Mouse (Mus musculus) thymus, adult 2 months (tissue): ENCODE measurements at regions not wholly inside any gene's neighbourhood (a gene's known extent, or its start where the extent isn't known, plus 50 kb on each side); places are given as distances from the start of the nearest gene placed in this dataset.

Source experiments
- DNase-seq: peaks from one replicate; pipeline ENCODE4 v3.0.0; 2021
- H3K27ac ChIP-seq: fragments of 200-500 bp; 2 replicates; pipeline ENCODE4 v1.5.1; 2012; ENCODE audit warnings: low read length, control low read depth; ENCODE audit not compliant: control insufficient read depth, insufficient read depth
- H3K27me3 ChIP-seq: fragments of 200-500 bp; 2 replicates; pipeline ENCODE4 v1.6.1; 2012; ENCODE audit warnings: mild to moderate bottlenecking, low read length, moderate library complexity, mixed read lengths; ENCODE audit not compliant: control insufficient read depth, insufficient read depth
- H3K36me3 ChIP-seq: fragments of 200-500 bp; 2 replicates; pipeline ENCODE4 v1.6.1; 2012; ENCODE audit warnings: mild to moderate bottlenecking, low read length, moderate library complexity; ENCODE audit not compliant: control insufficient read depth, insufficient read depth
- H3K4me1 ChIP-seq: fragments of 200-500 bp; replicated peaks from 2 replicates; pipeline ENCODE4 v1.6.1; 2012; ENCODE audit warnings: low read length; ENCODE audit not compliant: control insufficient read depth, insufficient read depth
- H3K4me3 ChIP-seq: fragments of 200-500 bp; 2 replicates; pipeline ENCODE4 v1.5.1; 2012; ENCODE audit warnings: mild to moderate bottlenecking, low read length, control low read depth, moderate library complexity; ENCODE audit not compliant: control insufficient read depth, insufficient read depth
- CTCF ChIP-seq: fragments of 200-500 bp; IDR thresholded peaks from 2 replicates; pipeline ENCODE4 v1.5.1; 2012; ENCODE audit warnings: mild to moderate bottlenecking, control low read depth, low read length, moderate library complexity, borderline replicate concordance; ENCODE audit not compliant: control insufficient read depth, poor library complexity, insufficient read depth; ENCODE audit errors: extremely low read depth
- POLR2A ChIP-seq: fragments of 200-500 bp; IDR thresholded peaks from 2 replicates; pipeline ENCODE4 v1.6.1; 2012; ENCODE audit warnings: mild to moderate bottlenecking, low read length, control low read depth, moderate library complexity; ENCODE audit not compliant: control insufficient read depth, poor library complexity, insufficient read depth; ENCODE audit errors: extremely low read depth
- WGBS: fragments of 180-500 bp; shearing (Covaris S2); methylation state at CpG from one replicate; pipeline ENCODE4 v1.1.7; 2018; 5-methylcytosine and 5-hydroxymethylcytosine counted together

DNA sequence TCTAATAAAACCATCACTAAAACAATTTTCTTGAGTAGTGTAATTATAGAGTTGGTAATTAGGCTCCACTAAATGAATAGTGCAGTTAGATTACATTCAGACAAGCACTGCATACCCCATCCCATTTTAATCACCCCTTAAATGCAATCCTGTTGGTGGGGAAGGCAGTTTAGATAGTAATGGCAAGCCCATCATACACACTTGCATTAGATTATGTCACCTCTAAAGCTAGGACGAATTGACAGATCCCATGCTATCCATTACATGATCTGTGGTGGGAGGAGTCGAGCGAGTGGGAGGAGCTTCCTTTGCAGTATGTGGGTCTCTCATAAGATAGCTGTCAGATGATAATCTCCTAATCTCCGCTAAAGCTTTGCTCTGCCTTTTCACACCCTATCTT lies 247.9 kb upstream of the Prkcq start:
- TF ChIP-seq POLR2A (no peak), CTCF (no peak)
- no peak overlapping the region for H3K27ac ChIP-seq
- WGBS: 84% methylated on average over 4 of the region's 4 CpGs
- H3K27me3 ChIP-seq: no peaks in the 10 kb centered on the region
- no peak for DNase-seq
- no peak overlapping the region for H3K4me3 ChIP-seq
- no peaks in the 10 kb centered on the region for H3K36me3 ChIP-seq
- no peaks in the 10 kb centered on the region for H3K4me1 ChIP-seq

DNA sequence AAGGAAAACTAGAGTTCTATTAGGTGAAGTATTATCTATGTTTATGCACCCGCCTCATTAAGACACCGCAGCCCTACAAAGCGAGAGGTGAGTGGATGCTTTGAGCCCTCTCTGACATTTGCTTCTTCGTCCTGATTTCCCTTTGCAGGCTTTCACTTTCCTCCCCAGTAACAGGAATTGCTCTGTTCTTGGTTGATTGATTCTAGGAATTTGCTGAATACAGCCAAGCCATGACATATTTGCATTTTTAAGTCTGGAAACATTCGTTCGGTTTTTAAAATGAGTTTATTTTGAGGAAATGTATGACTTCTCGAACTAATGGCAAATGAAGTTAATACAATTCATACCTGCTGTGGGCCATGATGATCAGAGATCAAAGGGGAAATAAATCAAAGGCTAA lies 246.5 kb upstream of the Prkcq start:
- Histone ChIP-seq H3K27ac (no peak overlapping the region), H3K27me3 (no peaks in the 10 kb centered on the region), H3K4me3 (no peak overlapping the region), H3K4me1 (no peaks in the 10 kb centered on the region), H3K36me3 (no peaks in the 10 kb centered on the region)
- DNase-seq: no peak
- TF ChIP-seq POLR2A: no peak
- TF ChIP-seq CTCF: no peak
- WGBS: 81% methylated on average over 7 of the region's 7 CpGs

DNA sequence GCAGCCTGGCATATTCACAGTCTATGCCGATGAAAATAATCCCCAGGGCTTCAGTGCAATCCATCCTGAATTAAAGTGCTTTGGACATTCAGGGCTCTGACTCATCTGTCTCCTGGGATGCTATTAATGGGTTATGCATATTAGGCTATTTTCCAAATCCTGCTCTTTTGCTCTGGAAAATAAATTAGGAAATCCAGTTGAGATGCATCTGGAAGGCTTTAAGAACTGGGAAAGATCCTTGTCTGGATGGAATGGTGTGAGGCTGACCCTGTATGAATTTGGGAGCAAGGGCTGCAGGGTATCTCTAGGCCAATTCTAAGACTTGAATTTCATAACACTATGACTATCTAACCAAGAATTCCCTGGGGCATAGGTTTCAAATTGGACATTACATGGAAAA lies 234.5 kb upstream of the Prkcq start:
- no peaks in the 10 kb centered on the region for H3K4me1 ChIP-seq
- no peak overlapping the region for H3K4me3 ChIP-seq
- 96% methylated on average over 1 of the region's 1 CpGs for WGBS
- no peak for DNase-seq
- H3K27ac ChIP-seq: no peak overlapping the region
- no peaks in the 10 kb centered on the region for H3K27me3 ChIP-seq
- TF ChIP-seq POLR2A: no peak
- TF ChIP-seq CTCF: no peak
- H3K36me3 ChIP-seq: no peaks in the 10 kb centered on the region

DNA sequence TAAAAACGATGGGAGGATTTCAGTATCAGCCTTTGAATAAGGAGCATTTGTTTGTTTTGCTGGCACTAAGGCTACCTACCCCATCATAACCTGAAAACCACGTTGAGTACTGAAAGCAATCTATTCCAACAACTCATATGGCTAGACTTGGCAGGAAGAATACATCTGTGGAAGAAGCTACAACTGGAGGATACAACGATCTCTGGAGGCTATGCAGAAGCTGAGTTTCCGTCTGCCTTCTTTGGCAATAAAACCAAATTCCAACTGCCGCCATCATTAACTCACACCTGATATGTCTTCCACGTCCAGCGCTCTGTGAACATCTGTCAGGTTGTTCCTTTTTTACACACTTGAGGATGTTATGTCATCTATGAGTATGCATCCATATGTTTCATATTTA lies 206.7 kb upstream of the Prkcq start:
- H3K36me3 ChIP-seq: no peaks in the 10 kb centered on the region
- H3K4me1 ChIP-seq: no peaks in the 10 kb centered on the region
- WGBS: 84% methylated on average over 7 of the region's 7 CpGs
- no peak for DNase-seq
- H3K4me3 ChIP-seq: no peak overlapping the region
- no peak overlapping the region for H3K27ac ChIP-seq
- TF ChIP-seq POLR2A (no peak), CTCF (no peak)
- no peaks in the 10 kb centered on the region for H3K27me3 ChIP-seq

DNA sequence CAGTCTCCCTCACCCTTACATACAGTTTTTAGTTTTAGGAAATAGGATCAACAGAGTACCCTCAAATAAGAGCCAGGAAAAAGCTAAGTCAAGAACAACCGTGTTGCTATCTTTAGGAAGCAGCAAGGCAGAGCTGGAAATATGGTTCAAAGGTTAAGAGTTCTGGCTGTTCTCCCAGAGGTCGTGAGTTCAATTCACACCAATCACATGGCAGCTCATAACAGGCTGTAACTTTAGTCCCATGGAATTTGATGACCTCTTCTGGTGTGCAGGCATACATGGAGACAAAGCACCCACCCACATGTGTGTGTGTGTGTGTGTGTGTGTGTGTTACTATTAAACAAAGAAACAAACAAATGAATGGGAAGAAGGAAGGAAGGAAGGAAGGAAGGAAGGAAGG lies 205.0 kb upstream of the Prkcq start:
- WGBS: 89% methylated on average over 2 of the region's 2 CpGs
- Histone ChIP-seq H3K27ac (no peak overlapping the region), H3K4me3 (no peak overlapping the region), H3K4me1 (no peaks in the 10 kb centered on the region), H3K36me3 (no peaks in the 10 kb centered on the region), H3K27me3 (no peaks in the 10 kb centered on the region)
- no peak for DNase-seq
- TF ChIP-seq POLR2A (no peak), CTCF (no peak)

DNA sequence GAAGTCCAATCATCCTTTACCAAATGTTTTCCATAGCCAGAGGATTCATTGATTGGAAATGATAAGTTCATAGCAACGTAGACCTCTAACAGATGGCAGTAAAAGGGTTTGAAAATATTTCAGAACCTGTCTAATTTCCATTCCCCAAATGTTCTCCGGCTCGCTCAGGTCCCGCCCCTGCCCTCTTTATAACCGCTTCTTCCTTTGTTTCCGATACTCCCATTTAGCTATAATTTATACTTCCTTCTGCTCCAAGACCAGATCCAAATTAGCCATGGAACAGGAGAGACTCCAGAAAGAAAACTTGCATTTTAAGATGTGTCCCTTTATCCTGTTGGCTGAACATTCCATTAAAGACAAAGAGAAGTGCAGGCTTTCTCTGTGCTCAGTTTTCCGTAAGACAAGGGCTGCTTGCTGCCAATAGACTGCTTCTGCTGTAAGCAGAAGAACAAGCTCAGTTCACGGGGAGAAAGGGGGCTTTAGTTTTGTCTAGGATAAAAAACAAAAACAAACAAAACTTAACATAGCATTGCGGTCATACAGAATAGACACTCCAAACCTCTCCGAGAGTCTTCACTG lies 202.7 kb upstream of the Prkcq start:
- 94% methylated on average over 10 of the region's 10 CpGs for WGBS
- Histone ChIP-seq H3K4me1 (no peaks in the 10 kb centered on the region), H3K4me3 (no peak overlapping the region), H3K27ac (no peak overlapping the region), H3K27me3 (no peaks in the 10 kb centered on the region), H3K36me3 (no peaks in the 10 kb centered on the region)
- no peak for TF ChIP-seq POLR2A
- no peak for TF ChIP-seq CTCF
- DNase-seq: no peak

DNA sequence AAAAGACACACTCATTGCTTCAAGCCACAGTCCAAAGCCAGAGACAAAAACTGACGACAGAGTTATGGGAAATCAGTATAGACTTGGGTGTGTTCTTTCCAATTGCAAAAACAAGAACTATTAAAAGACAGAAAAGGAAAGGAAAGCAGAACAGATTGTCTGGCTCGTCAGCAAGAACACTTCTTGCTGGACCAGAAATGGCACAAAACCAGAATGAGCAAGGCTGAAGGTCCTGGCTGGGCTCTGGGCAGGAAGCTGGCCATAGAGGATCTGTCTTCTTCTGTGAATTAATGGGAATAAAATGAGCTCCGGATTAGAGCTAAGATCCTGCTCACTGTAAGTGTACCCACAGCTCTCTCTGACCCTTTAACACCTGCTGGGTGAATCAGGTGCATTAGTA lies 199.9 kb upstream of the Prkcq start:
- Histone ChIP-seq H3K27me3 (no peaks in the 10 kb centered on the region), H3K4me1 (no peaks in the 10 kb centered on the region), H3K36me3 (no peaks in the 10 kb centered on the region), H3K4me3 (no peak overlapping the region), H3K27ac (no peak overlapping the region)
- TF ChIP-seq CTCF (no peak), POLR2A (no peak)
- DNase-seq: no peak
- WGBS: 52% methylated on average over 3 of the region's 3 CpGs
